Mouse (Mus musculus): ENCODE data around the gene Sec14l3. TPM values are rescaled to one million over a fixed set of nuclear protein-coding genes. Genes with fewer than 3 reads are reported as not detected.
"Not testable (repeated sequence)": the region's sequence is repeated elsewhere in the genome, so short reads cannot be mapped to it uniquely, and the experiment has no call there.

The Sec14l3 gene
- total RNA-seq (2012; rRNA removed) (not detected in 2 replicates), polyA plus RNA-seq (2012; ENCODE audit: insufficient read depth in 1 of 2, insufficient read length in 2 of 2, low read depth in 1 of 2, low replicate concordance in 2 of 2, missing spikeins in 1 of 2) (not detected)

GRCm38 (mm10) chr11:4064627-4065122 lies at the start of gene Sec14l3:
Gene Sec14l3, plus strand, starts transcription at chr11:4064841.
- Histone ChIP-seq H3K36me3 (ENCODE audit: control insufficient read depth in 1 of 2, insufficient read depth in 2 of 2, low read length in 2 of 2) (no peaks in the 10 kb centered on the region), H3K27ac (ENCODE audit: control insufficient read depth, low read depth, low read length) (no peak within 1 kb of the TSS), H3K4me1 (ENCODE audit: control insufficient read depth in 1 of 2, insufficient read depth in 2 of 2, low read length in 2 of 2) (no peaks in the 10 kb centered on the region), H3K27me3 (ENCODE audit: control insufficient read depth in 1 of 2, insufficient read depth in 2 of 2, low read length in 2 of 2) (peaks cover 15 to 17% of the 10 kb centered on the region in 2 experiments), H3K4me3 (ENCODE audit: control insufficient read depth in 1 of 2, insufficient read depth in 1 of 2, low read depth in 2 of 2, low read length in 2 of 2) (no peak within 1 kb of the TSS), H3K9ac (ENCODE audit: control insufficient read depth, low read depth, low read length, poor library complexity, severe bottlenecking) (no peak within 1 kb of the TSS), H3K79me2 (ENCODE audit: control insufficient read depth, insufficient read depth, low read length, poor library complexity) (no peaks in the 10 kb centered on the region), H3K9me3 (replicated peaks; ENCODE audit: insufficient read depth, low read length) (no peaks in the 10 kb centered on the region)
- TF ChIP-seq TAL1 (IDR thresholded peaks at IDR 0.05; ENCODE audit: low read length) (no peak), TCF12 (IDR thresholded peaks at IDR 0.05; ENCODE audit: low read depth, low read length) (no peak)
- no peak for DNase-seq (ENCODE audit: low read depth, low spot score)

- TF ChIP-seq GATA1 (IDR thresholded peaks at IDR 0.05; ENCODE audit: low read depth, low read length), result peak; percentile 48; the same call in 1 of the 2 replicates
- TF ChIP-seq EP300 (IDR thresholded peaks at IDR 0.05; ENCODE audit: low read depth in 1 of 2, low read length in 2 of 2), result 0 out of 4 replicates have a peak, but pooled peaks have one; percentile 26 to 31
- not testable (repeated sequence) for H3K9ac ChIP-seq (ENCODE audit: control insufficient read depth, low read depth, low read length, poor library complexity, severe bottlenecking); H3K4me3 ChIP-seq (ENCODE audit: control insufficient read depth in 1 of 2, insufficient read depth in 1 of 2, low read depth in 2 of 2, low read length in 2 of 2); H3K36me3 ChIP-seq (ENCODE audit: control insufficient read depth in 1 of 2, insufficient read depth in 2 of 2, low read length in 2 of 2); H3K27me3 ChIP-seq (ENCODE audit: control insufficient read depth in 1 of 2, insufficient read depth in 2 of 2, low read length in 2 of 2); H3K79me2 ChIP-seq (ENCODE audit: control insufficient read depth, insufficient read depth, low read length, poor library complexity); H3K27ac ChIP-seq (ENCODE audit: control insufficient read depth, low read depth, low read length); H3K9me3 ChIP-seq (replicated peaks; ENCODE audit: insufficient read depth, low read length); H3K4me1 ChIP-seq (ENCODE audit: control insufficient read depth in 1 of 2, insufficient read depth in 2 of 2, low read length in 2 of 2)
- DNase-seq (ENCODE audit: low read depth, low spot score), result peak; percentile 67
Observed at GRCm38 (mm10) chr11:4015796-4016195, 48.8 kb upstream of the Sec14l3 start.

- not testable (repeated sequence) for H3K4me1 ChIP-seq (ENCODE audit: control insufficient read depth in 1 of 2, insufficient read depth in 2 of 2, low read length in 2 of 2); H3K27me3 ChIP-seq (ENCODE audit: control insufficient read depth in 1 of 2, insufficient read depth in 2 of 2, low read length in 2 of 2); H3K79me2 ChIP-seq (ENCODE audit: control insufficient read depth, insufficient read depth, low read length, poor library complexity); H3K4me3 ChIP-seq (ENCODE audit: control insufficient read depth in 1 of 2, insufficient read depth in 1 of 2, low read depth in 2 of 2, low read length in 2 of 2); H3K27ac ChIP-seq (ENCODE audit: control insufficient read depth, low read depth, low read length); H3K36me3 ChIP-seq (ENCODE audit: control insufficient read depth in 1 of 2, insufficient read depth in 2 of 2, low read length in 2 of 2); H3K9me3 ChIP-seq (replicated peaks; ENCODE audit: insufficient read depth, low read length); H3K9ac ChIP-seq (ENCODE audit: control insufficient read depth, low read depth, low read length, poor library complexity, severe bottlenecking)
- TF ChIP-seq MAZ (IDR thresholded peaks at IDR 0.05; ENCODE audit: low read depth, low read length) (peak; percentile 46; the same call in 1 of the 2 replicates), GATA1 (IDR thresholded peaks at IDR 0.05; ENCODE audit: low read depth, low read length) (peak; percentile 53)
- peak; percentile 79 for DNase-seq (ENCODE audit: low read depth, low spot score)
Observed at GRCm38 (mm10) chr11:4022111-4022510, 42.5 kb upstream of the Sec14l3 start.

GRCm38 (mm10) chr11:4023321-4023720 lies 41.3 kb upstream of the Sec14l3 start:
- DNase-seq (ENCODE audit: low read depth, low spot score), result no peak
- Histone ChIP-seq H3K27ac (ENCODE audit: control insufficient read depth, low read depth, low read length) (no peak overlapping the region), H3K27me3 (ENCODE audit: control insufficient read depth in 1 of 2, insufficient read depth in 2 of 2, low read length in 2 of 2) (no peaks in the 10 kb centered on the region; a peak in 1 of 4 replicates), H3K9ac (ENCODE audit: control insufficient read depth, low read depth, low read length, poor library complexity, severe bottlenecking) (no peak overlapping the region), H3K4me1 (ENCODE audit: control insufficient read depth in 1 of 2, insufficient read depth in 2 of 2, low read length in 2 of 2) (no peaks in the 10 kb centered on the region; a peak in 1 of 4 replicates), H3K79me2 (ENCODE audit: control insufficient read depth, insufficient read depth, low read length, poor library complexity) (no peaks in the 10 kb centered on the region), H3K36me3 (ENCODE audit: control insufficient read depth in 1 of 2, insufficient read depth in 2 of 2, low read length in 2 of 2) (no peaks in the 10 kb centered on the region), H3K4me3 (ENCODE audit: control insufficient read depth in 1 of 2, insufficient read depth in 1 of 2, low read depth in 2 of 2, low read length in 2 of 2) (no peak overlapping the region), H3K9me3 (replicated peaks; ENCODE audit: insufficient read depth, low read length) (no peaks in the 10 kb centered on the region)
- TF ChIP-seq ZMIZ1 (IDR thresholded peaks at IDR 0.05; ENCODE audit: low read depth, low read length) (no peak), MYB (IDR thresholded peaks at IDR 0.05; ENCODE audit: low read depth, low read length) (no peak), KAT2A (conservative IDR thresholded peaks at IDR 0.05; ENCODE audit: low read depth, low read length) (no peak), POLR2AphosphoS5 (IDR thresholded peaks at IDR 0.05; ENCODE audit: borderline replicate concordance, low read depth, low read length) (no peak), CHD2 (IDR thresholded peaks at IDR 0.05; ENCODE audit: low read length) (no peak)
